ENCODE assay signal across 33 mouse cellular contexts in the genomic region with DNA sequence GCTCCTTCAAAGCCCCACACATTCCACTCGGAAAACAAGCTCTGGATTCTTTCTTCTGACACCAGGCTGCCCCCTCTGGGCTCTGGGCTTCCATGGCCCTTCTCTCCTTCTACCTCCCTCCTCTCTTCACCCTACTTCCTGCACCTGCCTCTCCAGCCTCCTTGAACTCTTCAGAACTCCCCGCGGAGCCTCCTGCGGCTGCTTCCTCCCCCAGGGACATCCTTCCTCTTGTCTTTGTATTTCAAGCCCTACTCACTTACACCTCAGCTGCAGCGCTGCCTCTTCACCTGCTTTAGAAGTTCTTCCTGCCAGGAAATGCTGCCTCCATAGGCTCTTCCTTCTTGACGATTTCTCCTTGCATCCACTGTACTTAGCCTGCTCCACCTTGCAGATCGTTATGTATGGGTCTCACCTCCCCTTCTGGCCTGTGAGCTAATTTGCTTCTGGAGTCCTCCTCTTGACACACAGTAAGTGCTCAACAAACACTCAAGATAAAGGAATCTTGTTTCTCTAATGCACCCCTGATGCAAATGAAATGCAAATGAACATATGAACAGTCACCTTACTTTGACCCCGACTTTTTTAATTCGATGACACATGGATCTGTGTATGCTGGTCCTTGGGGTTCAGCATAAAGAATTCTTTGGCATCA.
DNase-seq lines count a peak whose midpoint lies in the region; ATAC-seq lines count a peak whose summit lies in the region.
"Had no signal": no experiment of that assay in that cellular context is flagged by ENCODE, and none has a peak within 500 bp of the region (broad histone marks: within the 10 kb centered on the region; RNA-seq: fewer than 3 reads in every experiment).

No protein-coding gene starts in this region.

- no peak for ATAC-seq in megakaryocyte, adult 5-6 weeks (ENCODE audit: poor library complexity, severe bottlenecking)
- ATAC-seq in heart, embryonic 12.5 days (ENCODE audit: insufficient number of reproducible peaks, low FRiP score): no peak
- ATAC-seq: activated CD4-positive, CD25-positive, alpha-beta regulatory T cell, adult 4 months; CD4-positive, CD25-positive, alpha-beta regulatory T cell, adult 4 months; inflammation-experienced regulatory T-cells, adult 6 months had no signal

- WGBS in heart, embryonic 12.5 days: 36% methylated on average over 9 of the region's 9 CpGs

- H3K9me3 ChIP-seq in megakaryocyte, embryonic 14.5 days: no peaks in the 10 kb centered on the region
- H3K9me3 ChIP-seq in heart, embryonic 12.5 days (replicated peaks): no peaks in the 10 kb centered on the region
- H3K9me3 ChIP-seq: embryonic facial prominence, embryonic 13.5 days; hindbrain, embryonic 10.5 days; hindbrain, embryonic 15.5 days; kidney, embryonic 15.5 days; limb, embryonic 15.5 days; liver, embryonic 13.5 days; neural tube, embryonic 15.5 days had no signal

- peak overlapping the region; percentile 93 for H3K4me3 ChIP-seq in megakaryocyte, embryonic 14.5 days (replicated peaks)
- no peak overlapping the region for H3K4me3 ChIP-seq in heart, embryonic 12.5 days
- H3K4me3 ChIP-seq: embryonic facial prominence, embryonic 13.5 days; erythroblast, embryonic 14.5 days; hindbrain, embryonic 10.5 days; hindbrain, embryonic 15.5 days; kidney, embryonic 15.5 days; layer of hippocampus, adult 2 months; limb, embryonic 15.5 days; liver, embryonic 13.5 days; neural tube, embryonic 15.5 days had no signal

- H3K4me1 ChIP-seq in megakaryocyte, embryonic 14.5 days: peaks cover 90% of the 10 kb centered on the region
- H3K4me1 ChIP-seq in heart, embryonic 12.5 days (replicated peaks): peaks cover 32% of the 10 kb centered on the region
- H3K4me1 ChIP-seq: liver, embryonic 13.5 days had no signal

- no peak overlapping the region for H3K9ac ChIP-seq in heart, embryonic 12.5 days
- H3K9ac ChIP-seq: embryonic facial prominence, embryonic 13.5 days; forebrain, postnatal 0 days; hindbrain, embryonic 15.5 days; kidney, embryonic 15.5 days; limb, embryonic 15.5 days; liver, embryonic 13.5 days; neural tube, embryonic 15.5 days had no signal

- no peaks in the 10 kb centered on the region for H3K27me3 ChIP-seq in megakaryocyte, embryonic 14.5 days (replicated peaks)
- H3K27me3 ChIP-seq in heart, embryonic 12.5 days (replicated peaks): peaks cover 22% of the 10 kb centered on the region
- H3K27me3 ChIP-seq: hindbrain, embryonic 15.5 days; neural tube, embryonic 15.5 days had no signal

- H3K27ac ChIP-seq in heart, embryonic 12.5 days (ENCODE audit: poor library complexity, severe bottlenecking): no peak overlapping the region
- H3K27ac ChIP-seq: embryonic facial prominence, embryonic 13.5 days; hindbrain, embryonic 10.5 days; hindbrain, embryonic 15.5 days; kidney, embryonic 15.5 days; layer of hippocampus, adult 2 months; limb, embryonic 15.5 days; liver, embryonic 13.5 days; neural tube, embryonic 15.5 days had no signal

- no peak overlapping the region for H3K4me2 ChIP-seq in heart, embryonic 12.5 days
- H3K4me2 ChIP-seq: embryonic facial prominence, embryonic 13.5 days; hindbrain, embryonic 15.5 days; kidney, embryonic 15.5 days; limb, embryonic 15.5 days; liver, embryonic 13.5 days; neural tube, embryonic 15.5 days had no signal

- H3K36me3 ChIP-seq in megakaryocyte, embryonic 14.5 days (replicated peaks; ENCODE audit: low read length): peaks cover 31% of the 10 kb centered on the region
- no peaks in the 10 kb centered on the region for H3K36me3 ChIP-seq in heart, embryonic 12.5 days
- H3K36me3 ChIP-seq: embryonic facial prominence, embryonic 13.5 days; hindbrain, embryonic 10.5 days; hindbrain, embryonic 15.5 days; kidney, embryonic 15.5 days; limb, embryonic 15.5 days; liver, embryonic 13.5 days; neural tube, embryonic 15.5 days had no signal

- peak; percentile 21 for DNase-seq in R1 (ENCODE audit: low read depth, low spot score)
- peak; percentile 54 to 58 for DNase-seq in thymus, adult 18-20 months
- DNase-seq in thymus, postnatal 25 days: peak; percentile 61
- DNase-seq in lung, postnatal 10 days: no peak
- DNase-seq in embryo, embryonic 10.5 days (ENCODE audit: low spot score): no peak
- DNase-seq: adrenal gland, adult 2 months; cerebellum, adult 11 months; cerebellum, adult 9-10 months; cerebellum, postnatal 36 days; forebrain, postnatal 0 days; heart, postnatal 14 days; kidney, adult 11 months; kidney, postnatal 36 days; liver, embryonic 13.5 days; lung, adult 18-20 months; lung, postnatal 14 days; midbrain, embryonic 14.5 days; retina, postnatal 1 day; right cerebral cortex, postnatal 14 days had no signal

Comparison
In these comparisons a context has a peak if more than half of its experiments do, and no peak if none do; other contexts are left out.
1. DNase-seq: peak in R1 (single experiment), thymus, adult 18-20 months (2 of 2) and thymus, postnatal 25 days (single experiment); none in lung, postnatal 10 days (single experiment) and embryo, embryonic 10.5 days (single experiment).